Mouse (Mus musculus) myocyte (in vitro differentiated cells): ENCODE data around the gene Rcor3. TPM values are rescaled to one million over a fixed set of nuclear protein-coding genes. Genes with fewer than 3 reads are reported as not detected.

ENCODE experiments used
- H3K27me3 ChIP-seq: one replicate; pipeline ENCODE4 v1.6.1; 2011; ENCODE audit not compliant: control insufficient read depth, insufficient read depth, insufficient read length
- H3K36me3 ChIP-seq: one replicate; pipeline ENCODE4 v1.6.1; 2011; ENCODE audit not compliant: control insufficient read depth, insufficient read depth
- H3K4me2 ChIP-seq: one replicate; pipeline ENCODE4 v1.6.1; 2011; ENCODE audit warnings: low read depth, control low read depth
- H3K4me3 ChIP-seq: one replicate; pipeline ENCODE4 v1.5.1; 2011; ENCODE audit warnings: mild to moderate bottlenecking, control low read depth, moderate library complexity
- H3K79me2 ChIP-seq: one replicate; pipeline ENCODE4 v1.6.1; 2011; ENCODE audit not compliant: control insufficient read depth, insufficient read depth
- H3ac ChIP-seq: one replicate; pipeline ENCODE4 v1.6.1; 2011; ENCODE audit not compliant: control insufficient read depth, insufficient read length
- CEBPB ChIP-seq: IDR thresholded peaks from 2 replicates; pipeline ENCODE4 v1.6.1; 2011; ENCODE audit warnings: mild to moderate bottlenecking, moderate library complexity; ENCODE audit not compliant: poor library complexity, insufficient read depth, severe bottlenecking
- E2F4 ChIP-seq: IDR thresholded peaks from one replicate; pipeline ENCODE4 v1.6.1; 2011; ENCODE audit warnings: mild to moderate bottlenecking, control low read depth, moderate library complexity; ENCODE audit not compliant: insufficient read depth
- MAX ChIP-seq: IDR thresholded peaks from one replicate; pipeline ENCODE4 v1.6.1; 2011; ENCODE audit warnings: low read depth, mild to moderate bottlenecking, control low read depth
- MYOD1 ChIP-seq, 3 experiments: IDR thresholded peaks; one replicate each; pipeline ENCODE4 v1.6.1; 2011; ENCODE audit warnings: control low read depth in 2 of 3, low read depth in 2 of 3, mild to moderate bottlenecking in 2 of 3, moderate library complexity in 1 of 3; ENCODE audit not compliant: insufficient read length in 2 of 3, control insufficient read depth in 1 of 3
- MYOG ChIP-seq, 3 experiments: IDR thresholded peaks; one replicate each; pipeline ENCODE4 v1.6.1; 2011; ENCODE audit warnings: control low read depth in 2 of 3, low read depth in 2 of 3, mild to moderate bottlenecking in 2 of 3; ENCODE audit not compliant: insufficient read length in 2 of 3, control insufficient read depth in 1 of 3, insufficient read depth in 1 of 3
- POLR2AphosphoS2 ChIP-seq: IDR thresholded peaks from one replicate; pipeline ENCODE4 v1.6.1; 2011; ENCODE audit warnings: low read depth, control low read depth; ENCODE audit not compliant: insufficient read length
- REST ChIP-seq: IDR thresholded peaks from one replicate; pipeline ENCODE4 v1.6.1; 2011; ENCODE audit warnings: mild to moderate bottlenecking, control low read depth, moderate library complexity; ENCODE audit not compliant: insufficient read depth, insufficient read length
- SRF ChIP-seq: IDR thresholded peaks from one replicate; pipeline ENCODE4 v1.6.1; 2011; ENCODE audit warnings: low read depth; ENCODE audit not compliant: control insufficient read depth, insufficient read length
- TCF12 ChIP-seq: IDR thresholded peaks from one replicate; pipeline ENCODE4 v1.6.1; 2011; ENCODE audit warnings: mild to moderate bottlenecking, control low read depth; ENCODE audit not compliant: poor library complexity, insufficient read depth, severe bottlenecking
- TCF3 ChIP-seq: IDR thresholded peaks from one replicate; pipeline ENCODE4 v1.6.1; 2011; ENCODE audit warnings: low read depth, control low read depth; ENCODE audit not compliant: insufficient read length
- USF1 ChIP-seq: IDR thresholded peaks from one replicate; pipeline ENCODE4 v1.6.1; 2011; ENCODE audit warnings: low read depth, mild to moderate bottlenecking, control low read depth, moderate library complexity
- polyA plus RNA-seq: library from polyadenylated mRNA; unstranded; fragments of >200 nt; fragmentation: generic; extraction: Trizol; gene quantifications from one replicate; pipeline ENCODE4 v1.2.1, GENCODE M21; 2012; ENCODE audit warnings: missing spikeins

The Rcor3 gene
- polyA plus RNA-seq, 1 experiment, result 12.0 TPM

- no peak overlapping the region for H3ac ChIP-seq
- H3K4me3 ChIP-seq, result no peak overlapping the region
- H3K4me2 ChIP-seq, result no peak overlapping the region
- TF ChIP-seq SRF (no peak), USF1 (no peak), TCF3 (no peak), MAX (no peak), E2F4 (no peak), REST (no peak), MYOD1 (IDR thresholded peaks at IDR 0.05; ENCODE audit: control insufficient read depth in 1 of 3, insufficient read length in 2 of 3, low read depth in 2 of 3) (no peak), MYOG (IDR thresholded peaks at IDR 0.05; ENCODE audit: control insufficient read depth in 1 of 3, insufficient read depth in 1 of 3, insufficient read length in 2 of 3, low read depth in 2 of 3) (no peak), POLR2AphosphoS2 (no peak), TCF12 (no peak), CEBPB (no peak)
- H3K79me2 ChIP-seq, result no peaks in the 10 kb centered on the region
- peaks cover 5% of the 10 kb centered on the region for H3K36me3 ChIP-seq
- H3K27me3 ChIP-seq, result no peaks in the 10 kb centered on the region
Measured at GRCm38 (mm10) chr1:192052461-192052860, 85.4 kb downstream of the Rcor3 start.

Other genes with a start within 250 kb of the Rcor3 start
- 3.9 TPM for gene Slc30a1, start 231.3 kb downstream of the Rcor3 start, polyA plus RNA-seq
- not detected for gene Rd3, start 160.7 kb downstream of the Rcor3 start, polyA plus RNA-seq
- gene Traf5, start 45.5 kb downstream of the Rcor3 start, polyA plus RNA-seq, result 10.8 TPM
- 0.01 TPM for gene Kcnh1, start 52.7 kb upstream of the Rcor3 start, polyA plus RNA-seq